Mouse (Mus musculus) neural tube, embryonic 11.5 days (tissue): ENCODE measurements around the gene Usf3. TPM values are rescaled to one million over a fixed set of nuclear protein-coding genes. Genes with fewer than 3 reads are reported as not detected.

Source experiments
- ATAC-seq: fragments of 200-750 bp; cut with Nextera tagmentation; 2 replicates; pipeline ENCODE4 v1.8.0; 2017; ENCODE audit warnings: moderate number of reproducible peaks, mild to moderate bottlenecking, moderate TSS enrichment, moderate library complexity; ENCODE audit not compliant: insufficient read depth, low FRiP score, low TSS enrichment
- DNase-seq: peaks from one replicate; pipeline ENCODE4 v3.0.0-alpha.2; 2015; ENCODE audit warnings: low spot score
- H3K27ac ChIP-seq: fragments of 300-500 bp; sonication (generic); 2 replicates; pipeline ENCODE4 v1.5.1; 2014; ENCODE audit warnings: low read depth, mild to moderate bottlenecking, low read length
- H3K27me3 ChIP-seq: fragments of 300-500 bp; sonication (generic); 2 replicates; pipeline ENCODE4 v1.6.1; 2014; ENCODE audit warnings: mild to moderate bottlenecking, low read length, mixed read lengths; ENCODE audit not compliant: control insufficient read depth, insufficient read depth
- H3K36me3 ChIP-seq: fragments of 300-500 bp; sonication (generic); 2 replicates; pipeline ENCODE4 v1.6.1; 2014; ENCODE audit warnings: mild to moderate bottlenecking, low read length, moderate library complexity, mixed read lengths; ENCODE audit not compliant: control insufficient read depth, insufficient read depth
- H3K4me1 ChIP-seq: fragments of 300-500 bp; sonication (generic); 2 replicates; pipeline ENCODE4 v1.6.1; 2014; ENCODE audit warnings: low read length, mixed read lengths; ENCODE audit not compliant: control insufficient read depth, insufficient read depth
- H3K4me2 ChIP-seq: fragments of 300-500 bp; sonication (generic); 2 replicates; pipeline ENCODE4 v1.6.1; 2014; ENCODE audit warnings: low read depth, mild to moderate bottlenecking, moderate library complexity
- H3K4me3 ChIP-seq: fragments of 300-500 bp; sonication (generic); 2 replicates; pipeline ENCODE4 v1.5.1; 2014; ENCODE audit warnings: low read depth, low read length
- H3K9ac ChIP-seq: fragments of 300-500 bp; sonication (generic); 2 replicates; pipeline ENCODE4 v1.6.1; 2014; ENCODE audit warnings: mild to moderate bottlenecking, low read length
- H3K9me3 ChIP-seq: fragments of 300-500 bp; sonication (generic); 2 replicates; pipeline ENCODE4 v1.6.1; 2016; ENCODE audit warnings: low read length; ENCODE audit not compliant: control insufficient read depth
- WGBS: fragments of 180-500 bp; shearing (Covaris S2); extraction: QIAGEN DNeasy Blood & Tissue Kit; methylation state at CpG from one replicate; pipeline ENCODE4 v1.1.7; 2014; 5-methylcytosine and 5-hydroxymethylcytosine counted together
- polyA plus RNA-seq: library from polyadenylated mRNA; unstranded; fragments of >200 nt; fragmentation: Nextera tagmentation; extraction: Ambion mirVana; gene quantifications from 2 replicates; pipeline ENCODE4 v1.2.1, GENCODE M21; 2014

Usf3 gene
- polyA plus RNA-seq, 1 experiment from 2014 or later, result 4.7 TPM

DNA sequence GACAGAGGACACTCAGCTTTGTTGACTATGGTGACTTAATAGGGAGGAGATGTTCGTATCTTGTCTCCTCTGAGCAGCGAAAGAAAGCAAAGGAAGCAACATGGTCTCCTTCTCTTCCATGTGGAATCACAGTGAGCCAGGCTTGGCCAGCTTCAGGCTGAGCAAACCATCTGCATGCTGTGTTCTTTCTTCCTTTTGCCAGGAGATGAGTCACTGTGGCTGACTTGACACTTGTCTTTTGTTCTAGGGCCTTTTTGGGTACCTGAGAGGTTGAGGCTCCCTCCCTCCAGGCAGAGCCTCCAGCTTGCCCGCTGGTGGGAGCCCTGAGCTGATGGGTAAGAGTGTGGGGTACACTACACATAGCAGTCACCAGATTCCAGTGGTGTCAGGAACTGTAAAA, 64.8 kb downstream of the Usf3 start:
- Histone ChIP-seq H3K27me3 (no peaks in the 10 kb centered on the region), H3K4me1 (no peaks in the 10 kb centered on the region), H3K9ac (no peak overlapping the region), H3K4me2 (no peak overlapping the region), H3K27ac (no peak overlapping the region), H3K36me3 (no peaks in the 10 kb centered on the region), H3K9me3 (no peaks in the 10 kb centered on the region), H3K4me3 (no peak overlapping the region)
- ATAC-seq (no peak), DNase-seq (no peak)
- WGBS, result 79% methylated on average over 3 of the region's 3 CpGs

GRCm38 (mm10) chr16:44238835-44239263, 65.8 kb downstream of the Usf3 start:
- Histone ChIP-seq H3K27me3 (no peaks in the 10 kb centered on the region), H3K4me1 (no peaks in the 10 kb centered on the region), H3K9me3 (no peaks in the 10 kb centered on the region), H3K36me3 (no peaks in the 10 kb centered on the region), H3K4me2 (no peak overlapping the region), H3K4me3 (no peak overlapping the region), H3K9ac (no peak overlapping the region), H3K27ac (no peak overlapping the region)
- ATAC-seq (no peak), DNase-seq (no peak)
- 65% methylated on average over 10 of the region's 10 CpGs for WGBS

- Histone ChIP-seq H3K4me1 (no peaks in the 10 kb centered on the region), H3K27me3 (no peaks in the 10 kb centered on the region), H3K9me3 (no peaks in the 10 kb centered on the region), H3K4me2 (no peak overlapping the region), H3K36me3 (no peaks in the 10 kb centered on the region), H3K9ac (no peak overlapping the region), H3K4me3 (no peak overlapping the region), H3K27ac (no peak overlapping the region)
- WGBS, result 72% methylated on average over 8 of the region's 8 CpGs
- ATAC-seq (no peak), DNase-seq (no peak)
Observed at GRCm38 (mm10) chr16:44240406-44240805, 67.4 kb downstream of the Usf3 start.

DNA sequence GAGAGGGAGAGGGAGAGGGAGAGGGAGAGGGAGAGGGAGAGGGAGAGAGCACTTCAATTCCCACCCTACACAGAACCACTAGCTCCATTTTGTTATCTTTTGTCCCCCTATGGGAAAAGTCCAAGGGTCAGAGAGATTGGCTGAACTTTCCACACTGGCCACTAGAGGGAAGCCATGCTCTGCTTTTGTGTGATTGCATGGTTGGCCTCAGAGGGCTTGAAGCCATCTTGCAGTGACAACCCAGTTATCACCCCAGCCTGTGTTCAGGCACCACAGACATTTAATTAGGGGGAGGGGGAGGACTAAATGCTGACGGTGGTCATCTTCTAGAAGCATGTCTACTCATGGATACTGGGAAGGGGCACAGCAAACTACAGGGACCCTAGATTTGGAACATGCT, 69.6 kb downstream of the Usf3 start:
- WGBS, result 0% methylated on average over 1 of the region's 1 CpGs
- Histone ChIP-seq H3K27ac (no peak overlapping the region), H3K27me3 (no peaks in the 10 kb centered on the region), H3K4me2 (no peak overlapping the region), H3K4me3 (no peak overlapping the region), H3K9me3 (no peaks in the 10 kb centered on the region), H3K36me3 (no peaks in the 10 kb centered on the region), H3K9ac (no peak overlapping the region), H3K4me1 (no peaks in the 10 kb centered on the region)
- peak; percentile 83 for DNase-seq
- no peak for ATAC-seq

GRCm38 (mm10) chr16:44243323-44243722, 70.3 kb downstream of the Usf3 start:
- DNase-seq, result no peak
- WGBS, result 49% methylated on average over 7 of the region's 7 CpGs
- no peak overlapping the region for H3K4me3 ChIP-seq
- H3K9ac ChIP-seq, result no peak overlapping the region
- no peaks in the 10 kb centered on the region for H3K27me3 ChIP-seq
- H3K27ac ChIP-seq, result no peak overlapping the region
- no peak for ATAC-seq
- no peaks in the 10 kb centered on the region for H3K9me3 ChIP-seq
- H3K4me2 ChIP-seq, result no peak overlapping the region
- no peaks in the 10 kb centered on the region for H3K36me3 ChIP-seq
- no peaks in the 10 kb centered on the region for H3K4me1 ChIP-seq

DNA sequence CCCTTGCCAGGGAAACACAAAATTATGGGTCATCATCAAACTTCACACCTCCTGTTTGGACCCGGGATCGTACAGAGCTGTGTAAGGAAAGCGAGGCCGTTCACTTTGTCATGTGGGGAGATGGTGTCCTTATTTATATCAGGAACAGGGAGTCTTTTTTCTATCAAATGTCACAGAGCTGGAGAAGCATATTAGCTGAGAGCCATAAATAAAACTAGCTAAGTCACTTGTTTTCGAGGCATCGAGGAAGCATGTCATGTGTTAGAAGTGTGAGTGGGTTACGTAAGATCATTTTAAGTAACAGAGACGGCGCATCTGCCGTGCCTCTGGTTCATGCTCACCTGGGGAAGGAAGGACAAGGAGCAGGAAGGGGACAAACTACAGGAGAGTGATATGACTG, 76.9 kb downstream of the Usf3 start:
- no peaks in the 10 kb centered on the region for H3K27me3 ChIP-seq
- no peak for ATAC-seq
- H3K4me2 ChIP-seq, result no peak overlapping the region
- no peaks in the 10 kb centered on the region for H3K9me3 ChIP-seq
- H3K4me1 ChIP-seq, result no peaks in the 10 kb centered on the region
- 93% methylated on average over 10 of the region's 10 CpGs for WGBS
- H3K36me3 ChIP-seq, result no peaks in the 10 kb centered on the region
- H3K9ac ChIP-seq, result no peak overlapping the region
- H3K27ac ChIP-seq, result no peak overlapping the region
- H3K4me3 ChIP-seq, result no peak overlapping the region
- no peak for DNase-seq

DNA sequence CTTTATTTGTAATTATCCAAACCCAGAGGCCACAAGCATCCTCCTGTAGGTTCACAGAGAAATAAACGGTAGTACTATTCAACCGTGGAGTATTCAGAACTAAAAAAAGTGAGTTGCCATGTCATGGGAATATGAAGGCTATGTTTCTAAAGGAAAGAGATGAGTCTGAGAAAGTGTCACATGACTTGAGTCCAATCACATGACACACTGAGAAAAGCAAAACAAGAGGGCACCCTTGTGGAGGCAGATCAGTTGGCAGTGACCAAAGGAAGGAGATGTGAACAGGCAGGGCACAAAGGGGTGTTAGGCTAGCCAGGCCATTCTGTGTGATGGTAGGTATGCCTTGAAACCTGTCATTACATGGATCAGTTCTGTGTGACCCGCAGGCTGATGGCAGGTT, 79.7 kb downstream of the Usf3 start:
- no peak for ATAC-seq
- no peaks in the 10 kb centered on the region for H3K36me3 ChIP-seq
- no peaks in the 10 kb centered on the region for H3K9me3 ChIP-seq
- H3K9ac ChIP-seq, result no peak overlapping the region
- 96% methylated on average over 3 of the region's 3 CpGs for WGBS
- H3K4me3 ChIP-seq, result no peak overlapping the region
- DNase-seq, result no peak
- H3K27ac ChIP-seq, result no peak overlapping the region
- H3K4me2 ChIP-seq, result no peak overlapping the region
- no peaks in the 10 kb centered on the region for H3K27me3 ChIP-seq
- H3K4me1 ChIP-seq, result no peaks in the 10 kb centered on the region

DNA sequence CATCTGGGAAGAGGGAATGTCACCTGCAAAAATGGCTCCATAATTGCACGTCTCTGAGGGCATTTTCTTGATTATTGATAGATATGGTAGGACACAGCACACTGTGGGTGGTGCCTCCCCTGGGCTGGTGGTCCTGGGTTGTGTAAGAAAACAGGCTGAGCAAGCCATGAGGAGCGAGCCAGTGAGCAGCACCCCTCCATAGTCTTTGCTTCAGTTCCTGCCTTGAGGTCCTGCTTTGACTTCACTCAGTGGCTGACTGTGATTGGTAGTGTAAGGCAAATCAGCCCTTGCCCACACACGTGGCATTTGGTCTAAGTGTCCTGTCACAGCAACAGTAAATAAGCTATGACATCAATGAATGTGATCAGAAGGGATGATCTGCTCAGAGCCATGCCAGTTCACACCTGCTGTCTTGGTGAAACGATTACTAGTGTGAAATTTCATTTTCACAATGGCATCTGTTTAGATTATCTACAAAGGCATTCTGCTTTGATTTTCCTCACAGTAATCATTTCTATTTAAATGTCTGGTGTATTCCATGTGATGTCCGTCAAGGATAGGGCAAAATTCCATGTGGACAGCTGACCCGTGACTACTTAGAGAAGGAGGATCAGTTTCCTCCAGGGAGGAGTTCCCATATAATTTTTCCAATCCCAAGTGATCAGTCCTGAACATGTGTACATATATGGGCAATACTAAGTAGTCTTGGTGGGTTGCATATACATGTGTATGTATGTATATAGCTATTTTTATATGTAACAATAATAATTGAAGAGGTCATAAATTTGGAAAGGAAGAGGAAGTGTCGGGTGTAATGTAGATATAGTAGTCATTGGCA, 81.0 kb downstream of the Usf3 start:
- H3K4me2 ChIP-seq, result no peak overlapping the region
- WGBS, result 82% methylated on average over 7 of the region's 7 CpGs
- H3K36me3 ChIP-seq, result no peaks in the 10 kb centered on the region
- no peak overlapping the region for H3K27ac ChIP-seq
- H3K4me3 ChIP-seq, result no peak overlapping the region
- no peaks in the 10 kb centered on the region for H3K9me3 ChIP-seq
- no peaks in the 10 kb centered on the region for H3K27me3 ChIP-seq
- no peaks in the 10 kb centered on the region for H3K4me1 ChIP-seq
- ATAC-seq (no peak), DNase-seq (peak; percentile 3)
- no peak overlapping the region for H3K9ac ChIP-seq

GRCm38 (mm10) chr16:44254698-44255097, 81.7 kb downstream of the Usf3 start:
- no peak for ATAC-seq
- WGBS, result 87% methylated on average over 7 of the region's 7 CpGs
- Histone ChIP-seq H3K4me3 (no peak overlapping the region), H3K4me1 (no peaks in the 10 kb centered on the region), H3K27ac (no peak overlapping the region), H3K9me3 (no peaks in the 10 kb centered on the region), H3K36me3 (no peaks in the 10 kb centered on the region), H3K27me3 (no peaks in the 10 kb centered on the region), H3K9ac (no peak overlapping the region), H3K4me2 (no peak overlapping the region)
- DNase-seq, result no peak
